Mouse (Mus musculus) spleen, adult 2 months (tissue): ENCODE results near the gene Ntf3. TPM values are rescaled to one million over a fixed set of nuclear protein-coding genes. Genes with fewer than 3 reads are reported as not detected.

ENCODE experiments used
- DNase-seq, 2 experiments: peaks; one replicate each; pipeline versions ENCODE4 v3.0.0 to v3.0.0-alpha.2; 2012 to 2021; ENCODE audit warnings: low spot score in 2 of 2, low read depth in 1 of 2
- H3K27ac ChIP-seq: fragments of 200-500 bp; 2 replicates; pipeline ENCODE4 v1.5.1; 2012; ENCODE audit warnings: low read length, inconsistent platforms; ENCODE audit not compliant: insufficient read depth
- H3K27me3 ChIP-seq: fragments of 200-500 bp; 2 replicates; pipeline ENCODE4 v1.6.1; 2012; ENCODE audit warnings: mild to moderate bottlenecking, moderate library complexity, low read length, inconsistent platforms; ENCODE audit not compliant: control insufficient read depth, insufficient read depth
- H3K36me3 ChIP-seq: fragments of 200-500 bp; 2 replicates; pipeline ENCODE4 v1.6.1; 2012; ENCODE audit warnings: mild to moderate bottlenecking, low read length, inconsistent platforms; ENCODE audit not compliant: control insufficient read depth, insufficient read depth
- H3K4me1 ChIP-seq: fragments of 200-500 bp; 2 replicates; pipeline ENCODE4 v1.6.1; 2011; ENCODE audit warnings: inconsistent platforms; ENCODE audit not compliant: control insufficient read depth, insufficient read depth, insufficient read length
- H3K4me3 ChIP-seq: fragments of 200-500 bp; 2 replicates; pipeline ENCODE4 v1.5.1; 2011; ENCODE audit warnings: mild to moderate bottlenecking, inconsistent platforms; ENCODE audit not compliant: insufficient read depth, insufficient read length; ENCODE audit errors: extremely low read depth
- CTCF ChIP-seq: fragments of 200-500 bp; IDR thresholded peaks from 2 replicates; pipeline ENCODE4 v1.5.1; 2011; ENCODE audit warnings: mild to moderate bottlenecking, inconsistent platforms; ENCODE audit not compliant: insufficient read depth, insufficient read length, insufficient replicate concordance; ENCODE audit errors: extremely low read depth
- POLR2A ChIP-seq: fragments of 200-500 bp; IDR thresholded peaks from 2 replicates; pipeline ENCODE4 v1.6.1; 2011; ENCODE audit warnings: low read depth, low read length, inconsistent platforms
- WGBS: fragments of 180-500 bp; shearing (Covaris S2); methylation state at CpG from one replicate; pipeline ENCODE4 v1.1.7; 2018; 5-methylcytosine and 5-hydroxymethylcytosine counted together
- polyA plus RNA-seq: library from polyadenylated mRNA; depleted of rRNA; stranded (reverse); fragments of >200 nt; gene quantifications from 2 replicates; pipeline ENCODE4 v1.2.3, GENCODE M21; 2012

The Ntf3 gene
- polyA plus RNA-seq, 1 experiment, result 1.3 TPM

DNA sequence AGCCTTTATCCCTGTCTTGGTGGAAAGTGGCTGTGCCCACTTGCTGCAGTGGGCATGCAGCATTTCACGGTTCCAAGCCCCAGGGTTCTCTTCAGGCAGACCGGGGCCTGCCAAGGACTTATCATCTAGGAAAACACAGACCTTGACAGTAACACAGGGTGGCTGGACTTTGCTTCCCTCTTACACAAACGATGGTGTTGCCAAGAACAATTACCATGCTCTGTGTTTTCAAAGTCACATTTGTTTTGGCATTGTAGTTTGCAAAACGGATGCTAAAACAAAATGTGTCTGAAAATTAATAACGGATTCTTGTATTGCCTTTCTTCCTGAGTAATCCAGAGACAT is 6.7 kb downstream of the Ntf3 start:
- peak overlapping the region; percentile 45; the same call in 1 of the 2 replicates for H3K27ac ChIP-seq
- 66% methylated on average over 5 of the region's 5 CpGs for WGBS
- no peak for DNase-seq
- no peaks in the 10 kb centered on the region for H3K36me3 ChIP-seq
- no peak overlapping the region for H3K4me3 ChIP-seq
- no peaks in the 10 kb centered on the region for H3K4me1 ChIP-seq
- 0 out of 2 replicates have a peak, but pooled peaks cover 3% of the 10 kb centered on the region for H3K27me3 ChIP-seq
- TF ChIP-seq CTCF, result no peak
- TF ChIP-seq POLR2A, result no peak

DNA sequence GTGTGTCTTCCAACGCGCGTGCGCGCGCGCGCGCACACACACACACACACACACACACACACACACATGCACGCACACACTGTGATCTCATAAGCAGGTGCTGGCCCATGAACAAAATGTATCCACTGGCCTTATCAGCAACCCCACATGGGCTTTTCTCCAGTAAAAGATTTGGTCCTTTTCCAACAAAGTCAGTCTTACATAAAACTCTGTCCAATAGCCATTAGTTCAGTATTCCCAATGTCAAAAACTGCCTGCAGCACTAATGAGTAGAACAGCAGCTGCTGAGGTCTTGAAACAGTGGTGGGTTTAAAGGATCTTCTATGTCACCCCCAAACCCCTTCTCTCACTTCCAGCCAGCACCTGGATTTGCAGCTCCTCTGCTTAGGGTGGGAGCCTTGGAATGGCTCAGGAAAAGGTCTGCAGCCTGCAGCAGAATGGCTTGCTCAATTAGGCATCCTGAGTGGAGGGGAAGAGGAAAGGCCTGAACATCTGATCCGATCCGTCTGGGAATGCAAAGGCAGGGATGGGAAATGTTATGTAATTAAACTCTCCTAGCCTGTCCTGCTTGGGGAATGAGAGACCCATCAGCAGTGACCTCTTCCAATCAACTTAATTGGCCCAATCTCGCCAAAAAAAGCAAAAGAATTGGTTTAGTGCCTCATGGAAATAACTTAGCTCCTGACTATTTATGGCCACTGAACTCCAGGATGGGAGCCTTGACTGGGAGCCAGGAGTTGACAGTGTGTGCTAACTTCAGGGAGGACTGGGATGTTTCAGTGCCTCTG is 7.2 kb downstream of the Ntf3 start:
- Histone ChIP-seq H3K27ac (peak overlapping the region; percentile 45; the same call in 1 of the 2 replicates), H3K27me3 (0 out of 2 replicates have a peak, but pooled peaks cover 1% of the 10 kb centered on the region)

DNA sequence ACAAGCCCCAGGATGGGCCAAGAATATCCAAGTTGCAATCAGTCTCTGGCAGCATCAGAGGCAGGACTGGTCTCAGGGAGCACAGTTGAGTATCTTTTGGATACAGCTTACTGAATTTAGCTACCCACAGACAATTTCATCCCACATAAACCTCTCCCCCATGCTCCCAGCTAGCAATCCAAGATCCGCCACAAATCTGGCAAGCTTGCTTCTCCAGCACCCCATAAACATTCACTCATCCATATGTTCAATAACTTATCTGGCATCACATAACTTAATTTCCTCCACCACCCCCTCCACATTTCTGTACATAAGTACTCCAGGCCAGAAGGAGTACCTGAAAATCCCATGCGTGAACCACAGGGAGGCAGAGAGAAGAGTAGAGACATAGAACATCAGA is 10.8 kb downstream of the Ntf3 start:
- Histone ChIP-seq H3K4me1 (no peaks in the 10 kb centered on the region), H3K4me3 (no peak overlapping the region), H3K27ac (no peak overlapping the region), H3K36me3 (no peaks in the 10 kb centered on the region), H3K27me3 (no peaks in the 10 kb centered on the region)
- no peak for DNase-seq
- WGBS, result 84% methylated on average over 2 of the region's 2 CpGs
- TF ChIP-seq POLR2A, result no peak
- no peak for TF ChIP-seq CTCF

More for the DNA sequence above, 7.2 kb downstream of the Ntf3 start:
- no peak for TF ChIP-seq POLR2A
- no peak for TF ChIP-seq CTCF
- Histone ChIP-seq H3K36me3 (no peaks in the 10 kb centered on the region), H3K4me3 (no peak overlapping the region), H3K4me1 (no peaks in the 10 kb centered on the region)
- WGBS, result 91% methylated on average over 13 of the region's 13 CpGs
- DNase-seq, result no peak

GRCm38 (mm10) chr6:126154372-126154982 is 12.2 kb downstream of the Ntf3 start:
- no peak for TF ChIP-seq CTCF
- TF ChIP-seq POLR2A, result no peak
- Histone ChIP-seq H3K36me3 (no peaks in the 10 kb centered on the region), H3K4me1 (no peaks in the 10 kb centered on the region), H3K4me3 (no peak overlapping the region), H3K27ac (no peak overlapping the region), H3K27me3 (no peaks in the 10 kb centered on the region)
- 33% methylated on average over 8 of the region's 8 CpGs for WGBS
- no peak for DNase-seq

GRCm38 (mm10) chr6:126153154-126153553 is 13.6 kb downstream of the Ntf3 start:
- no peak overlapping the region for H3K4me3 ChIP-seq
- TF ChIP-seq POLR2A, result no peak
- no peak for DNase-seq
- no peaks in the 10 kb centered on the region for H3K27me3 ChIP-seq
- no peaks in the 10 kb centered on the region for H3K4me1 ChIP-seq
- H3K27ac ChIP-seq, result no peak overlapping the region
- no peaks in the 10 kb centered on the region for H3K36me3 ChIP-seq
- WGBS, result 42% methylated on average over 2 of the region's 2 CpGs

- TF ChIP-seq POLR2A, result no peak
- no peak for TF ChIP-seq CTCF
- Histone ChIP-seq H3K4me3 (no peak overlapping the region), H3K27me3 (no peaks in the 10 kb centered on the region), H3K27ac (no peak overlapping the region), H3K36me3 (no peaks in the 10 kb centered on the region), H3K4me1 (no peaks in the 10 kb centered on the region)
- no peak for DNase-seq
- WGBS, result 81% methylated on average over 5 of the region's 5 CpGs
Observed at GRCm38 (mm10) chr6:126143659-126144058, 23.1 kb downstream of the Ntf3 start.

- H3K36me3 ChIP-seq, result no peaks in the 10 kb centered on the region
- H3K4me3 ChIP-seq, result no peak overlapping the region
- DNase-seq, result no peak
- 76% methylated on average over 3 of the region's 3 CpGs for WGBS
- H3K27me3 ChIP-seq, result no peaks in the 10 kb centered on the region
- no peak for TF ChIP-seq POLR2A
- TF ChIP-seq CTCF, result no peak
- no peak overlapping the region for H3K27ac ChIP-seq
- H3K4me1 ChIP-seq, result no peaks in the 10 kb centered on the region
Observed at GRCm38 (mm10) chr6:126142741-126143140, 24.0 kb downstream of the Ntf3 start.
